Mouse (Mus musculus) myocyte (in vitro differentiated cells): ENCODE data around the gene Tmem161a. TPM values are rescaled to one million over a fixed set of nuclear protein-coding genes. Genes with fewer than 3 reads are reported as not detected.

Source experiments
- H3K27me3 ChIP-seq: one replicate; pipeline ENCODE4 v1.6.1; 2011; ENCODE audit not compliant: control insufficient read depth, insufficient read depth, insufficient read length
- H3K36me3 ChIP-seq: one replicate; pipeline ENCODE4 v1.6.1; 2011; ENCODE audit not compliant: control insufficient read depth, insufficient read depth
- H3K4me2 ChIP-seq: one replicate; pipeline ENCODE4 v1.6.1; 2011; ENCODE audit warnings: low read depth, control low read depth
- H3K4me3 ChIP-seq: one replicate; pipeline ENCODE4 v1.5.1; 2011; ENCODE audit warnings: mild to moderate bottlenecking, control low read depth, moderate library complexity
- H3K79me2 ChIP-seq: one replicate; pipeline ENCODE4 v1.6.1; 2011; ENCODE audit not compliant: control insufficient read depth, insufficient read depth
- H3ac ChIP-seq: one replicate; pipeline ENCODE4 v1.6.1; 2011; ENCODE audit not compliant: control insufficient read depth, insufficient read length
- CEBPB ChIP-seq: IDR thresholded peaks from 2 replicates; pipeline ENCODE4 v1.6.1; 2011; ENCODE audit warnings: mild to moderate bottlenecking, moderate library complexity; ENCODE audit not compliant: poor library complexity, insufficient read depth, severe bottlenecking
- E2F4 ChIP-seq: IDR thresholded peaks from one replicate; pipeline ENCODE4 v1.6.1; 2011; ENCODE audit warnings: mild to moderate bottlenecking, control low read depth, moderate library complexity; ENCODE audit not compliant: insufficient read depth
- MAX ChIP-seq: IDR thresholded peaks from one replicate; pipeline ENCODE4 v1.6.1; 2011; ENCODE audit warnings: low read depth, mild to moderate bottlenecking, control low read depth
- MYOD1 ChIP-seq, 3 experiments: IDR thresholded peaks; one replicate each; pipeline ENCODE4 v1.6.1; 2011; ENCODE audit warnings: control low read depth in 2 of 3, low read depth in 2 of 3, mild to moderate bottlenecking in 2 of 3, moderate library complexity in 1 of 3; ENCODE audit not compliant: insufficient read length in 2 of 3, control insufficient read depth in 1 of 3
- MYOG ChIP-seq, 3 experiments: IDR thresholded peaks; one replicate each; pipeline ENCODE4 v1.6.1; 2011; ENCODE audit warnings: control low read depth in 2 of 3, low read depth in 2 of 3, mild to moderate bottlenecking in 2 of 3; ENCODE audit not compliant: insufficient read length in 2 of 3, control insufficient read depth in 1 of 3, insufficient read depth in 1 of 3
- POLR2A ChIP-seq: IDR thresholded peaks from one replicate; pipeline ENCODE4 v1.6.1; 2011; ENCODE audit warnings: low read depth, mild to moderate bottlenecking, control low read depth, moderate library complexity; ENCODE audit not compliant: insufficient read length
- POLR2AphosphoS2 ChIP-seq: IDR thresholded peaks from one replicate; pipeline ENCODE4 v1.6.1; 2011; ENCODE audit warnings: low read depth, control low read depth; ENCODE audit not compliant: insufficient read length
- REST ChIP-seq: IDR thresholded peaks from one replicate; pipeline ENCODE4 v1.6.1; 2011; ENCODE audit warnings: mild to moderate bottlenecking, control low read depth, moderate library complexity; ENCODE audit not compliant: insufficient read depth, insufficient read length
- SRF ChIP-seq: IDR thresholded peaks from one replicate; pipeline ENCODE4 v1.6.1; 2011; ENCODE audit warnings: low read depth; ENCODE audit not compliant: control insufficient read depth, insufficient read length
- TCF12 ChIP-seq: IDR thresholded peaks from one replicate; pipeline ENCODE4 v1.6.1; 2011; ENCODE audit warnings: mild to moderate bottlenecking, control low read depth; ENCODE audit not compliant: poor library complexity, insufficient read depth, severe bottlenecking
- TCF3 ChIP-seq: IDR thresholded peaks from one replicate; pipeline ENCODE4 v1.6.1; 2011; ENCODE audit warnings: low read depth, control low read depth; ENCODE audit not compliant: insufficient read length
- USF1 ChIP-seq: IDR thresholded peaks from one replicate; pipeline ENCODE4 v1.6.1; 2011; ENCODE audit warnings: low read depth, mild to moderate bottlenecking, control low read depth, moderate library complexity
- polyA plus RNA-seq: library from polyadenylated mRNA; unstranded; fragments of >200 nt; fragmentation: generic; extraction: Trizol; gene quantifications from one replicate; pipeline ENCODE4 v1.2.1, GENCODE M21; 2012; ENCODE audit warnings: missing spikeins

The Tmem161a gene
- polyA plus RNA-seq, 1 experiment, result 132 TPM

DNA sequence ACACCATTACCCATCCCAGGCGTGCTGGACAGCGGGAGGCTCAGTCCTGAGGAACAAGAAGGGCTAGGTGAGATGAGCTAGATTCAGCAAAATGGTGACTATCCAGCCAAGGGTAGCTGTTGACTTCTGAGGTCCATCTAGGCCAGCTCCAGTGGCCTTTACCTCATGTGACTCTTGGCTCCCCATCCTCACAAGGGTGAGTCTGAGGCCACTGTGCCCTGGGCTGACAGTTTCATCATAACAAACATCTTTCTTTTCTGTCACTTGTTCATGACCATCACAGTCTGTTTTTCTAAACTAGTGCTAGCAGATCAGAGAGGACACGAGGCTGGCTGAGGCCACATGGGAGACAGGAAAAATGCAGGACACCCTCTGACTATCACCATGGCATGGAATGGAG lies 22.0 kb downstream of the Tmem161a start:
- no peak for TF ChIP-seq POLR2A
- TF ChIP-seq E2F4, result no peak
- TF ChIP-seq MYOG (IDR thresholded peaks at IDR 0.05; ENCODE audit: control insufficient read depth in 1 of 3, insufficient read depth in 1 of 3, insufficient read length in 2 of 3, low read depth in 2 of 3), result no peak
- no peak for TF ChIP-seq CEBPB
- no peak for TF ChIP-seq TCF12
- Histone ChIP-seq H3K4me3 (no peak overlapping the region), H3K4me2 (no peak overlapping the region), H3ac (no peak overlapping the region), H3K27me3 (no peaks in the 10 kb centered on the region), H3K79me2 (no peaks in the 10 kb centered on the region), H3K36me3 (no peaks in the 10 kb centered on the region)

DNA sequence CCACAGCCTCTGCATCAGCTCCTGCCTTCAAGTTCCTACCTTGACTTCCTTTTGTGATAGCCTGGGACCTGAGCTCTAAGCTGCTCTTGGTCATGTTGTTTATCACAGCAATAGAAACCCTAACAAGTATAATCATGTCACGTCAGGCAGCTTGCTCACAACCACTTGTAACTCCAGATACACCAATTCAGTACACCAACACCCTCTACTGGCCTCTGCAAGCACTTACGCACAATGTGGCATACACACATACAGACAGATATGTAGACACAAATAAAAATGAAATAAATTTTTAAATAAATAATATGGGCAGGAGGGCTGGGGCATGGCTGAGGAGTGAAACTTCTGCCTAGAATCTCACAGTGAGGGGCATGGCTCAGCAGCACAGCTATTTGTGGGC lies 23.6 kb downstream of the Tmem161a start:
- no peak overlapping the region for H3K4me3 ChIP-seq
- no peak overlapping the region for H3K4me2 ChIP-seq
- H3K79me2 ChIP-seq, result no peaks in the 10 kb centered on the region
- H3K36me3 ChIP-seq, result no peaks in the 10 kb centered on the region
- no peak overlapping the region for H3ac ChIP-seq
- H3K27me3 ChIP-seq, result no peaks in the 10 kb centered on the region
- TF ChIP-seq MAX, result no peak
- no peak for TF ChIP-seq TCF12
- no peak for TF ChIP-seq USF1
- TF ChIP-seq POLR2A, result no peak
- no peak for TF ChIP-seq POLR2AphosphoS2
- no peak for TF ChIP-seq TCF3
- TF ChIP-seq MYOD1 (IDR thresholded peaks at IDR 0.05; ENCODE audit: control insufficient read depth in 1 of 3, insufficient read length in 2 of 3, low read depth in 2 of 3), result no peak
- no peak for TF ChIP-seq SRF
- no peak for TF ChIP-seq REST
- no peak for TF ChIP-seq CEBPB
- no peak for TF ChIP-seq MYOG (IDR thresholded peaks at IDR 0.05; ENCODE audit: control insufficient read depth in 1 of 3, insufficient read depth in 1 of 3, insufficient read length in 2 of 3, low read depth in 2 of 3)
- no peak for TF ChIP-seq E2F4

- Histone ChIP-seq H3K4me3 (no peak overlapping the region), H3K27me3 (no peaks in the 10 kb centered on the region), H3K79me2 (no peaks in the 10 kb centered on the region), H3K36me3 (no peaks in the 10 kb centered on the region), H3K4me2 (no peak overlapping the region), H3ac (no peak overlapping the region)
- TF ChIP-seq SRF, result no peak
- no peak for TF ChIP-seq TCF3
- TF ChIP-seq REST, result no peak
- no peak for TF ChIP-seq POLR2AphosphoS2
- TF ChIP-seq E2F4, result no peak
- no peak for TF ChIP-seq TCF12
- no peak for TF ChIP-seq CEBPB
- TF ChIP-seq MYOG (IDR thresholded peaks at IDR 0.05; ENCODE audit: control insufficient read depth in 1 of 3, insufficient read depth in 1 of 3, insufficient read length in 2 of 3, low read depth in 2 of 3), result no peak
- TF ChIP-seq USF1, result no peak
- no peak for TF ChIP-seq MAX
Measured at GRCm38 (mm10) chr8:70197603-70198002, 25.4 kb downstream of the Tmem161a start.

DNA sequence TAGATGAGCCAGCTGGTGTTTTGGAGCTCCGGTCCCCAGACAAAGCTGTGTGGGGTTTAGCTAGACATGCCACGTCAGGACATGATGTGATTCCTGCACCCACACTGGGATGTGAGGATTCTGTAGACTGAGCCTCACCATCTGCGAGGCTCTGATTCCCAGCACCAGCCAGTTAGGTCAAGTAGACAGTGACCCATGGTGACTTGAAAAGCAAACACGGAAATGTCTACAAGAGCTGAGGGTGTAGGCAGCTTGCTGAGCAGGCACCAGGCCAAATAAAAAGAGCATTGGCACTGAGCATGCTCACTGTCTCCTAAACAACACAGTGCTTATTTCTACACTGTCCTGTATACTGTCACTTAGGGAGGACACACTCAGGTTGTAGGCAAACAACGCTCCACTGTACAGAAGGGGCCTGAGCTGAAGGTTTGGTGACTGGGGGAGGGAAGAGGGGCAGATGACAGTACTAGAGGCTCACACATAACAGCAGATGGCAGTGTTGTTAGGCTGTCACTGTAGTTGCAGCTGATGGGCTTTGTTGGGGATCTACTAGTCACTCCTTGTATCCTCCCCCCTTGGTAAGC lies 28.0 kb downstream of the Tmem161a start:
- Histone ChIP-seq H3K4me2 (no peak overlapping the region), H3K79me2 (no peaks in the 10 kb centered on the region), H3ac (no peak overlapping the region), H3K27me3 (no peaks in the 10 kb centered on the region), H3K36me3 (no peaks in the 10 kb centered on the region), H3K4me3 (no peak overlapping the region)
- TF ChIP-seq TCF3 (no peak), MYOD1 (IDR thresholded peaks at IDR 0.05; ENCODE audit: control insufficient read depth in 1 of 3, insufficient read length in 2 of 3, low read depth in 2 of 3) (no peak), SRF (no peak), MYOG (IDR thresholded peaks at IDR 0.05; ENCODE audit: control insufficient read depth in 1 of 3, insufficient read depth in 1 of 3, insufficient read length in 2 of 3, low read depth in 2 of 3) (no peak), E2F4 (no peak), POLR2AphosphoS2 (no peak), CEBPB (no peak), REST (no peak), USF1 (no peak)

- H3K4me2 ChIP-seq, result no peak overlapping the region
- TF ChIP-seq MYOG (IDR thresholded peaks at IDR 0.05; ENCODE audit: control insufficient read depth in 1 of 3, insufficient read depth in 1 of 3, insufficient read length in 2 of 3, low read depth in 2 of 3), result no peak
- no peak for TF ChIP-seq MYOD1 (IDR thresholded peaks at IDR 0.05; ENCODE audit: control insufficient read depth in 1 of 3, insufficient read length in 2 of 3, low read depth in 2 of 3)
- no peak for TF ChIP-seq E2F4
- TF ChIP-seq MAX, result no peak
- TF ChIP-seq POLR2AphosphoS2, result no peak
- no peak for TF ChIP-seq USF1
- TF ChIP-seq POLR2A, result no peak
- no peak for TF ChIP-seq TCF3
- no peaks in the 10 kb centered on the region for H3K36me3 ChIP-seq
- H3K4me3 ChIP-seq, result no peak overlapping the region
- no peaks in the 10 kb centered on the region for H3K79me2 ChIP-seq
- H3ac ChIP-seq, result no peak overlapping the region
- H3K27me3 ChIP-seq, result no peaks in the 10 kb centered on the region
Measured at GRCm38 (mm10) chr8:70201417-70201816, 29.3 kb downstream of the Tmem161a start.
